Mouse (Mus musculus) lung, postnatal 10 days (tissue): ENCODE data around the gene Trpm3.

ENCODE experiments used
- DNase-seq: peaks from one replicate; pipeline ENCODE4 v3.0.0; 2021

Gene Trpm3

DNA sequence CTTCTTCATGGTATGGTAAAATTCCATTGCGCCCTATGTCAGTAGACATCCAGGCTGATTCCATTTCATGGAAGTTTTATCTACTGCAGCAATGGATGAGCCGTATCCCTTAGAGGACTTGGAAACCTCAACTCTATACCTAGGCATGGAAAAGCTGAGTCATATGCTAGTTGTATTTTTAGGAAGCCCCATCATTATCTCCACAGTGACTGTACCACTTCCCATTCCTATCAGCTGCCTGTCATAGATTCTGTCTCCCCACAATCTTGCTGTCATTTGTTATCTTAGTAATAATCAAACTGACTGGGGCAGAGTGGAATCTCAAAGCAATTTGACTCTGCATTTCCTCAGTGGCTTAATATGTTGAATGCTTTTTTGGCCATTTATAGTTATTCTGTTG is 169.2 kb downstream of the Trpm3 start:
- DNase-seq: no peak

- DNase-seq: no peak
Observed at GRCm38 (mm10) chr19:22317306-22317705, 178.5 kb downstream of the Trpm3 start.

GRCm38 (mm10) chr19:22326813-22327212 is 188.0 kb downstream of the Trpm3 start:
- DNase-seq: no peak

- no peak for DNase-seq
Observed at GRCm38 (mm10) chr19:22327226-22327625, 188.4 kb downstream of the Trpm3 start.

DNA sequence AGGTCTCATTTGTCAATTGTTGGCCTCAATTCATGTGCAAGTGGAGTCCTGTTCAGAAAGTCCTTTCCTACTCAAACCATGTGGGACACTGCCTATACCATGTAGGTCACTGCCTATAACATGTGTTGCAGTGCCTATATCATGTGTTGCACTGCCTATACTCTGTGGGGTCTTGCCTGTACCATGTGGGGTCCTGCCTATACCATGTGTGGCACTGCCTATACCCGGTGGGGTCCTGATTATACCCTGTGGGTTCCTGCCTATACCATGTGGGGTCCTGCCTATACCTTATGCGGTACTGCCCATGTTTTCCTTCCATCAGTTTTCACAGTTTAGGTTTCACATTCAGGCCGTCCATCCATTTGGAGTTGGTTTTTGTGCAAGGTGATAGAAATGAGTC is 197.4 kb downstream of the Trpm3 start:
- no peak for DNase-seq

GRCm38 (mm10) chr19:22337468-22337867 is 198.6 kb downstream of the Trpm3 start:
- DNase-seq: peak; percentile 74

- no peak for DNase-seq
Observed at GRCm38 (mm10) chr19:22338927-22339326, 200.1 kb downstream of the Trpm3 start.

DNA sequence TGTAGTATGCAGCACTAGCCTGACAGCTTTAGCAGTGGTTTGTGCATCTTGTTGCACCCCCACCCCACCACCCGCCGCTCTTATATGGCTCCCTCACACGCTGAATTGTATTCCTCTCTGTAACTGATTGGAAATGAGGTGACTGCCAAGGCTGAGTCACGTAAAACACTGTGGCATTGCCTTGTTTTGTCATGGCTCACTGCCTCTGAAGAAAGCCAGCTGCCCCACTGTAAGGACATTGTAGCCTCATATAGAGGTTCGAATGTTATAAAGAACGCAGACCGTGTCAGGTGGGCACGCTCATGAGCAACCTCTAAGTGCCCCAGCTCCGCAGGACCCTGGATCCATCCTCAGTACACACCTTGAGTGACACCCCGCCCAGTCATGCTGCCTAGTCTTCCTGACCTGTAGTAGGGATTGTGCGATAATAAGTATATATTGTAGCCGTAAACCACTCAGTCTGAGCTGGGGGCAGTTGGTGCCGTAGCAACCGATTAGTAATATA is 215.2 kb downstream of the Trpm3 start:
- no peak for DNase-seq

GRCm38 (mm10) chr19:22386890-22387289 is 248.0 kb downstream of the Trpm3 start:
- DNase-seq: no peak

- DNase-seq: no peak
Observed at GRCm38 (mm10) chr19:22394700-22395099, 255.9 kb downstream of the Trpm3 start.

GRCm38 (mm10) chr19:22404049-22404448 is 265.2 kb downstream of the Trpm3 start:
- DNase-seq: no peak

- DNase-seq: no peak
Observed at GRCm38 (mm10) chr19:22418239-22418638, 279.4 kb downstream of the Trpm3 start.

GRCm38 (mm10) chr19:22437207-22437606 is 298.4 kb downstream of the Trpm3 start:
- DNase-seq: no peak

GRCm38 (mm10) chr19:22447418-22448339 is 308.8 kb downstream of the Trpm3 start:
- peak; percentile 2 for DNase-seq

- DNase-seq: no peak
Observed at GRCm38 (mm10) chr19:22448340-22449288, 309.8 kb downstream of the Trpm3 start.

DNA sequence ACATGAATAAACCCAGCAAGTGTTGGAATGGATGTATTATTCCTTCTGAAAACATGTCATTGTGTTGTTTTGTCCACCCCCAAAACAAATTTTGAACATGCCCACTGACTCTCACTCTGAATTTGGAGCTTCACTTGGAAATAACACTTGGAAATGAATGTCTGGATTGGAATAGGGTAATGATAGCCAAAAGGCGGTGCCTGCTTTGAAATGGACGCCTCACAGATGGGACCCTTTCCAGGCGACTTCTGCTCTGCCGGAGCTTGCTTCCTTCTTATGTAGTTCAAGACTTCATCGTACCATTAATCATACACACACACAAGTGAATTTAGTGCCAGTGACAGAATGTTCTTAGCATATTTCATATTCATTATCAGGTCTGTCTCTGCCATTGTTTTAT is 312.4 kb downstream of the Trpm3 start:
- DNase-seq: peak; percentile 5

DNA sequence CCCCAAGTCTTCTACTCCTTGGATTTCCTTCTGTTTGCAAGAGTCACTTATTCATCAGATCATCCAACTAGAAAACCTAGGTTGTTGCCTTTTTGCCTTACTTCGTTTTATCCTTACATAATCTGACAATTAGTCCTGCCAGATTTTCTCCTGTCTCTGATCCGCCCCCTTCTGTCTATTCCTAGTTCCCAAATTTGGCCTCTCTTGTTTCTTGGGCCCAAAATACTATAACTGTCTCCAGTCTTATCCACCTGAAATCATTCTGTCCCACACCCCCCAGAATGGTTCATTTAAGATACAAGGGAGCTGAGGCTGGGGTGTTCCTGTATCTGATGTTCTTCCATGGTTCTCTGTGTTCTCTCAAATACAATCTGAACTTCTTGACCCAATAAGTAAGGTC is 318.1 kb downstream of the Trpm3 start:
- DNase-seq: no peak

GRCm38 (mm10) chr19:22462043-22462442 is 323.2 kb downstream of the Trpm3 start:
- DNase-seq: no peak

- DNase-seq: no peak
Observed at GRCm38 (mm10) chr19:22463506-22463905, 324.7 kb downstream of the Trpm3 start.

GRCm38 (mm10) chr19:22469608-22470007 is 330.8 kb downstream of the Trpm3 start:
- no peak for DNase-seq

- no peak for DNase-seq
Observed at GRCm38 (mm10) chr19:22473030-22473712, 334.3 kb downstream of the Trpm3 start.

GRCm38 (mm10) chr19:22478295-22478989 is 339.6 kb downstream of the Trpm3 start:
- no peak for DNase-seq
